Mouse (Mus musculus) hindbrain, embryonic 14.5 days (tissue): ENCODE measurements around the gene Mapk8ip3. TPM values are rescaled to one million over a fixed set of nuclear protein-coding genes. Genes with fewer than 3 reads are reported as not detected.

Experiments
- ATAC-seq: fragments of 200-750 bp; cut with Nextera tagmentation; 2 replicates; pipeline ENCODE4 v1.8.0; 2017; ENCODE audit warnings: moderate number of reproducible peaks, mild to moderate bottlenecking, moderate TSS enrichment, moderate library complexity; ENCODE audit not compliant: low FRiP score
- DNase-seq: peaks from one replicate; pipeline ENCODE4 v3.0.0-alpha.2; 2015; ENCODE audit warnings: low spot score
- H3K27ac ChIP-seq: fragments of 300-500 bp; sonication (generic); 2 replicates; pipeline ENCODE4 v1.5.1; 2014; ENCODE audit warnings: mild to moderate bottlenecking, moderate library complexity
- H3K27me3 ChIP-seq: fragments of 300-500 bp; sonication (generic); 2 replicates; pipeline ENCODE4 v1.6.1; 2014; ENCODE audit warnings: mild to moderate bottlenecking, low read length, mixed read lengths; ENCODE audit not compliant: control insufficient read depth, insufficient read depth
- H3K36me3 ChIP-seq: fragments of 300-500 bp; sonication (generic); replicated peaks from 2 replicates; pipeline ENCODE4 v1.6.1; 2014; ENCODE audit not compliant: control insufficient read depth, insufficient read depth
- H3K4me1 ChIP-seq: fragments of 300-500 bp; sonication (generic); replicated peaks from 2 replicates; pipeline ENCODE4 v1.6.1; 2014; ENCODE audit warnings: antibody characterized with exemption, low read length, mixed read lengths; ENCODE audit not compliant: control insufficient read depth, insufficient read depth
- H3K4me2 ChIP-seq: fragments of 300-500 bp; sonication (generic); replicated peaks from 2 replicates; pipeline ENCODE4 v1.6.1; 2014; ENCODE audit warnings: mild to moderate bottlenecking, moderate library complexity
- H3K4me3 ChIP-seq: fragments of 300-500 bp; sonication (generic); replicated peaks from 2 replicates; pipeline ENCODE4 v1.5.1; 2014; ENCODE audit warnings: mild to moderate bottlenecking, low read length
- H3K9ac ChIP-seq: fragments of 300-500 bp; sonication (generic); 2 replicates; pipeline ENCODE4 v1.6.1; 2014
- H3K9me3 ChIP-seq: fragments of 300-500 bp; sonication (generic); 2 replicates; pipeline ENCODE4 v1.6.1; 2016; ENCODE audit warnings: low read length; ENCODE audit not compliant: control insufficient read depth
- WGBS: fragments of 180-500 bp; shearing (Covaris S2); extraction: QIAGEN DNeasy Blood & Tissue Kit; methylation state at CpG from one replicate; pipeline ENCODE4 v1.1.7; 2014; 5-methylcytosine and 5-hydroxymethylcytosine counted together
- polyA plus RNA-seq: library from polyadenylated mRNA; unstranded; fragments of >200 nt; fragmentation: Nextera tagmentation; extraction: Ambion mirVana; gene quantifications from 2 replicates; pipeline ENCODE4 v1.2.1, GENCODE M21; 2014

Mapk8ip3 gene
- polyA plus RNA-seq, 1 experiment from 2014 or later, result 86.0 TPM

GRCm38 (mm10) chr17:24888862-24889261 lies 47.9 kb downstream of the Mapk8ip3 start:
- Histone ChIP-seq H3K27me3 (no peaks in the 10 kb centered on the region), H3K4me3 (no peak overlapping the region), H3K9me3 (no peaks in the 10 kb centered on the region), H3K36me3 (peaks cover 64% of the 10 kb centered on the region), H3K4me1 (peaks cover 23% of the 10 kb centered on the region), H3K9ac (no peak overlapping the region), H3K4me2 (no peak overlapping the region), H3K27ac (no peak overlapping the region)
- no peak for ATAC-seq
- WGBS, result 93% methylated on average over 3 of the region's 3 CpGs
- DNase-seq, result no peak

DNA sequence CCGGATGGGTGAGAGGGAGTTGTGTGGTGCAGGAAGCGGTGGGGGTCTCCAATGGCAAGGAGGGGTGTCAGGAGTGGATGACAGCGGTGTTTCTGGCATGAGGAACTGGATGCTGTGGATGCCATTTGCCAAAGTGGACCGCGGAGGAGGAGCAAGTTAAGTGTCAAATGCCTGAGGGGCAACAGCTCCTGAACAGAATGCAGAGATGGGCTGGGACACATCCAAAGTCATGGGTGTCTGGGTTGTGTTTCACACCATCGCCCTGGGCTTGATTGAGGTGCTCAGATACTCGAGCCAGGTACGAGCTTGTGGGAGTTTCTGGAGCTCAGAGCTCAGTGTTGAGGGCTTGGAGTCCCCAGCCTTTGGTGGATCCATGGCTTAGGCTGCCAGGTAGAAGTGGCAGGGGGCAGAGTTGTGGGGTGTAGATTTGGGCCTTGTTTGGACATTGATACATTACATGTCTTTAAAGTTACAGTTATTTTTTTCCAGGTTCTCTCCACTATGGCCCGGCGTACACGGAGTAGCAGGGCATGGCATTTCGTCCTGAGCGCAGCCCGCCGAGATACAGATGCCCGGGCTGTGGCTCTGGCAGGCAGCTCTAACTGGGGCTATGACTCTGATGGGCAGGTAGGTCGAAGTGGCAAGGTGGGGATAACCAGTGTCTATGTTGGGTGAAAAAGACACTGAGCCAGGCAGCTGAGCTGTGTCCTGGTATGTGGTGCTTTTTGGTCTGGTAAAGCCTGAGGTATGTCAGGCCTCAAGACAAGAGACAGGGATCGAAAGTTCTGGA lies 49.3 kb downstream of the Mapk8ip3 start:
- H3K4me3 ChIP-seq, result peak overlapping the region; percentile 95
- H3K4me1 ChIP-seq, result peaks cover 18% of the 10 kb centered on the region
- no peaks in the 10 kb centered on the region for H3K27me3 ChIP-seq
- no peaks in the 10 kb centered on the region for H3K9me3 ChIP-seq
- ATAC-seq (no peak), DNase-seq (no peak)
- no peak overlapping the region; the same call in 1 of the 2 replicates for H3K27ac ChIP-seq
- peak overlapping the region; percentile 88 for H3K9ac ChIP-seq
- WGBS, result 68% methylated on average over 18 of the region's 18 CpGs
- peak overlapping the region; percentile 74 for H3K4me2 ChIP-seq
- H3K36me3 ChIP-seq, result peaks cover 64% of the 10 kb centered on the region

DNA sequence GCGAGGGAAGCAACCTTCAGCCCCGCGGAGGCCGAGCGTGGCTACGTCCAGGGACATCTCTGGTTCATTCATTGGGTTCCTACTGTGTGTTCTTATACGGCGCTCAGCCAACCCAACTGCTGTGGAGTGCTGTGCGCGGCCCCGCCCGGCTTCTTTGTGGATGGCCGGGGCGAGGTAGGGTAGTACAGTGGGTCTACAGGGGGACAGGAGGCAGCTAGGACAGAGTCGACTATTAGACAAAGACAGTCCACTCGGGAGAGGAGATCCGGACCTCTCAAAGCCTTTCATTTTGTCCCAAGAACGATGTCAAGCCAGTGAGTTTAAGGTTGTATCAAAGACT lies 49.9 kb downstream of the Mapk8ip3 start:
- peak overlapping the region; percentile 74 for H3K4me2 ChIP-seq
- ATAC-seq (no peak; the same call in none of the 2 replicates), DNase-seq (no peak)
- peaks cover 58% of the 10 kb centered on the region for H3K36me3 ChIP-seq
- 2% methylated on average over 18 of the region's 18 CpGs for WGBS
- H3K9me3 ChIP-seq, result no peaks in the 10 kb centered on the region
- peak overlapping the region; percentile 82 for H3K27ac ChIP-seq
- peak overlapping the region; percentile 95 for H3K4me3 ChIP-seq
- peaks cover 18% of the 10 kb centered on the region for H3K4me1 ChIP-seq
- H3K9ac ChIP-seq, result peak overlapping the region; percentile 88
- no peaks in the 10 kb centered on the region for H3K27me3 ChIP-seq

DNA sequence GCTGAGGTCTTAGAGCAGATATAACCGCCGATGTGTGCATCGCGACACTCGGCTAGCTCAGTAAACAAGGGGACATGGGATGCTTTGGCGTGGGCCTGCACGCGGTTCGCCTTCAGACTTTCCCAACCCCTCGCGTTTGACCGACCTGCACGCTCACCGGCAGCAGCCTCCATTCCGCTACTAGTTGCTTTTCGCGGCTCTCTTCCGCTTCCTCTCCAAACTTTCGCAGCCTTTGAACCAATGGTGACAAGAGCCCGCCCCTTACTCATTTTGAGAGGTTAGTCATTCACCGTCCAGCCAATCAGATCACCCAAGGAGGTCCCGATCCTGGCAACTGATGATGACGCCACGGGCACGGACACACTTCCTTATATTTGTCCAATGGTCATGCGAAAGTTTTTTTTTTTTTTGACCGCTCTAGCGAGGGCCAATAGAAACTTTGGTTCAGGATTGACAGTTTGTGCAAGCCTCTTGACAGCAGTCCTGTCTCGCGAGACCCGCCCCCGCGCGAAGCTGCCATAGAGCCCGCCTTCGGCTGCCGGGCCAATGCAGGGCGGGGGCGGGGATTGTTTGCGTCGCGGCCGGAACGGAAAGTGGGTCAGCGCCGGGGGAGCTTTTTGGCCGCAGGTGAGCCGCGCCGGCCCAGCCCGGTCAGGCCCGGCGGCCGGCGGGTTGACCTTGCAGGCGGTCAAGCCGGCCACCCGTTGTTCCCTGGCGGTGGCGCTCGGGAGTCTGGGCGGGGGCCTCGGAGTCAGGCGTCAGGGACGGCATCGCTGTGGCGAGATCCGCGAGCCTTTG lies 50.4 kb downstream of the Mapk8ip3 start, which contains the start of the genes Nubp2 and Spsb3:
Gene Nubp2 (minus strand): TSS at position 216 of the 798 bp plus-strand sequence.
Gene Spsb3 (plus strand): TSS at position 510 of the 798 bp plus-strand sequence.
- ATAC-seq, result peak; percentile 96
- H3K27ac ChIP-seq, result peak within 1 kb of the TSS; percentile 82
- H3K4me3 ChIP-seq, result peak within 1 kb of the TSS; percentile 95
- peak within 1 kb of the TSS; percentile 88 for H3K9ac ChIP-seq
- WGBS, result under 1% methylated on average over 69 of the region's 69 CpGs
- H3K36me3 ChIP-seq, result peaks cover 53% of the 10 kb centered on the region
- H3K9me3 ChIP-seq, result no peaks in the 10 kb centered on the region
- no peaks in the 10 kb centered on the region for H3K27me3 ChIP-seq
- H3K4me1 ChIP-seq, result peaks cover 18% of the 10 kb centered on the region
- peak within 1 kb of the TSS; percentile 74 for H3K4me2 ChIP-seq
- DNase-seq, result peak; percentile 98

DNA sequence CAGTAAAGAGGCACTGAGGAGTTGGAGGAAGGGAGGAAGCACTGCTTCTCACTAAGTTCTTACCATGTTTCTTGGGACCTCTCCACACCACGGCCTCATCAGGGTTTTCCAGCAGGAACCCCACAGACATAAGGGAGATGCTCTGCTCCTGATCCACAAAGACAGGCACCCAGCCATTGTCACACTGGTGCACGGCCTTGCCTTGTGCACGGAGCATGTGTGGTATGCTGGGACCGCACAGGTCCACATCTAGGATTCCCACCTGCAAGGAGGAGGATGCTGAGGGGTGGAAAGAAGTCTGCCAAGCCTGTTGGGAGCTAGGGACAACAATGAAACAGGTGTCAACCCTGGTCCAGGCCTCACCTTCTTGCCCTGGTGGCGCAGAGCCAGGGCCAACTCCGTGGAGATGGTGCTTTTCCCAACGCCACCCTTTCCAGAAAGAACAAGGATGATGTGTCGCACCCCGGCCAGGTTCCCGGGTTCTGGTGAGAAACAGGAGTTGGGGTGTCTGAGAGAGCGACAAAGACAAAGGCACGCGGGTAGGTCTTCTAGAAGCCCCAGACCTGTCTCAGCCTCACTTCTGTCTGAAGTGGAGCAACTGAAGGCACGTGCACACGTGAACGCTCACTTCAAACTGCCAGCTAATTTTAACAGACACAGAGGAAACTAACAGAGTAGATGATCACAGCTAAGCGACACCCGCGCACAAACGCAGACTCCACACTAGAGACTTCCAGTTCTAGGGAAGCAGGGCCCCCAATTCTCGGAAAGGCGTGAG lies 51.2 kb downstream of the Mapk8ip3 start:
- no peak for DNase-seq
- no peak for ATAC-seq
- 25% methylated on average over 22 of the region's 22 CpGs for WGBS
- Histone ChIP-seq H3K4me1 (peaks cover 18% of the 10 kb centered on the region), H3K4me3 (peak overlapping the region; percentile 49), H3K9me3 (no peaks in the 10 kb centered on the region), H3K36me3 (peaks cover 45% of the 10 kb centered on the region), H3K9ac (peak overlapping the region; percentile 49), H3K27me3 (no peaks in the 10 kb centered on the region), H3K4me2 (peak overlapping the region; percentile 69), H3K27ac (no peak overlapping the region)

DNA sequence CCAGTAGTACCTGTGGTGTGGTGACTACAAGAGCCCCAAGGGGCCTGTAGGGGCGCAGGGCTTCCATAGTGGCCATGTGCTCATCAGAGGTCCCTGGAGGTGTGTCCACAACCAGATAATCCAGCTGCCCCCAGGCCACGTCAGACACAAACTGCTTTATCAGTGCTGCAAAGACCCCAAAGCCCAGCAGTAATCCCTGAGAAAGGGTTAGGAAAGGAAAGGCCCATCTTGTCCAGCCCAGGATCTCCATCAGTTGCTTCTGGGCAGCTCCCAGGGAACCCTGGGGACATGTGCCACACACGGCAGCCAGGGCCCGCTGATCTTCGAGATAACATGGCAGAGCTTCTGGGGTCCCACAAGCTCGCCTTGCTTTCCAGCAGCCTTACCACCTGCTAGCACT lies 52.4 kb downstream of the Mapk8ip3 start:
- no peak overlapping the region for H3K9ac ChIP-seq
- no peaks in the 10 kb centered on the region for H3K27me3 ChIP-seq
- peaks cover 33% of the 10 kb centered on the region for H3K36me3 ChIP-seq
- H3K4me3 ChIP-seq, result no peak overlapping the region
- DNase-seq (no peak), ATAC-seq (no peak)
- H3K4me1 ChIP-seq, result peaks cover 18% of the 10 kb centered on the region
- no peaks in the 10 kb centered on the region for H3K9me3 ChIP-seq
- H3K27ac ChIP-seq, result no peak overlapping the region
- no peak overlapping the region for H3K4me2 ChIP-seq
- 90% methylated on average over 6 of the region's 6 CpGs for WGBS

GRCm38 (mm10) chr17:24881738-24882440 lies 54.9 kb downstream of the Mapk8ip3 start:
- Histone ChIP-seq H3K27ac (no peak overlapping the region), H3K9me3 (no peaks in the 10 kb centered on the region), H3K4me3 (no peak overlapping the region), H3K4me1 (peaks cover 7% of the 10 kb centered on the region), H3K4me2 (no peak overlapping the region), H3K36me3 (peaks cover 21% of the 10 kb centered on the region), H3K27me3 (no peaks in the 10 kb centered on the region), H3K9ac (no peak overlapping the region)
- ATAC-seq (no peak), DNase-seq (no peak)
- 54% methylated on average over 7 of the region's 7 CpGs for WGBS

GRCm38 (mm10) chr17:24878531-24878930 lies 58.2 kb downstream of the Mapk8ip3 start:
- WGBS, result 80% methylated on average over 8 of the region's 8 CpGs

More at GRCm38 (mm10) chr17:24878531-24878930, 58.2 kb downstream of the Mapk8ip3 start:
- Histone ChIP-seq H3K4me3 (no peak overlapping the region), H3K4me2 (no peak overlapping the region), H3K36me3 (peaks cover 10% of the 10 kb centered on the region), H3K27ac (no peak overlapping the region), H3K9ac (no peak overlapping the region), H3K9me3 (no peaks in the 10 kb centered on the region), H3K27me3 (no peaks in the 10 kb centered on the region), H3K4me1 (no peaks in the 10 kb centered on the region)
- no peak for ATAC-seq
- no peak for DNase-seq
